Mouse (Mus musculus): ENCODE measurements around the gene Gstm6. TPM values are rescaled to one million over a fixed set of nuclear protein-coding genes. Genes with fewer than 3 reads are reported as not detected.
"Not testable (repeated sequence)": the region's sequence is repeated elsewhere in the genome, so short reads cannot be mapped to it uniquely, and the experiment has no call there.

Gene Gstm6
- polyA plus RNA-seq, 1 experiment from 2014 or later, result 11.7 TPM

- no peak overlapping the region for H3K27ac ChIP-seq (ENCODE audit: low read length)
- no peak overlapping the region for H3K4me2 ChIP-seq (ENCODE audit: low read length)
- ATAC-seq, result no peak
- WGBS, result 93% methylated on average over 3 of the region's 3 CpGs
- H3K36me3 ChIP-seq (ENCODE audit: control insufficient read depth, insufficient read depth), result no peaks in the 10 kb centered on the region
- no peak overlapping the region for H3K9ac ChIP-seq (replicated peaks; ENCODE audit: low read depth, low read length)
- no peaks in the 10 kb centered on the region for H3K9me3 ChIP-seq (ENCODE audit: control insufficient read depth, low read length)
- H3K4me1 ChIP-seq (replicated peaks; ENCODE audit: control insufficient read depth, insufficient read depth, low read length), result no peaks in the 10 kb centered on the region
- no peak overlapping the region for H3K4me3 ChIP-seq (replicated peaks; ENCODE audit: low read length)
- no peaks in the 10 kb centered on the region for H3K27me3 ChIP-seq (replicated peaks; ENCODE audit: control insufficient read depth, insufficient read depth, low read length)
Measured at GRCm38 (mm10) chr3:107972070-107972469, 28.5 kb upstream of the Gstm6 start.

- not testable (repeated sequence) for H3K9ac ChIP-seq (replicated peaks; ENCODE audit: low read depth, low read length); ATAC-seq; H3K4me2 ChIP-seq (ENCODE audit: low read length); H3K4me3 ChIP-seq (replicated peaks; ENCODE audit: low read length); H3K27ac ChIP-seq (ENCODE audit: low read length); H3K9me3 ChIP-seq (ENCODE audit: control insufficient read depth, low read length); H3K27me3 ChIP-seq (replicated peaks; ENCODE audit: control insufficient read depth, insufficient read depth, low read length); H3K36me3 ChIP-seq (ENCODE audit: control insufficient read depth, insufficient read depth); H3K4me1 ChIP-seq (replicated peaks; ENCODE audit: control insufficient read depth, insufficient read depth, low read length)
- WGBS, result 49% methylated on average over 3 of the region's 3 CpGs
Measured at GRCm38 (mm10) chr3:107971101-107971500, 27.6 kb upstream of the Gstm6 start.

- H3K4me1 ChIP-seq (replicated peaks; ENCODE audit: control insufficient read depth, insufficient read depth, low read length), result peaks cover 5% of the 10 kb centered on the region; the same call in 1 of the 2 replicates
- H3K36me3 ChIP-seq (ENCODE audit: control insufficient read depth, insufficient read depth), result no peaks in the 10 kb centered on the region
- WGBS, result 70% methylated on average over 13 of the region's 13 CpGs
- no peaks in the 10 kb centered on the region for H3K27me3 ChIP-seq (replicated peaks; ENCODE audit: control insufficient read depth, insufficient read depth, low read length)
- no peaks in the 10 kb centered on the region for H3K9me3 ChIP-seq (ENCODE audit: control insufficient read depth, low read length)
- no peak within 1 kb of the TSS for H3K9ac ChIP-seq (replicated peaks; ENCODE audit: low read depth, low read length)
- no peak for ATAC-seq
- no peak within 1 kb of the TSS for H3K27ac ChIP-seq (ENCODE audit: low read length)
- no peak within 1 kb of the TSS for H3K4me3 ChIP-seq (replicated peaks; ENCODE audit: low read length)
- no peak within 1 kb of the TSS for H3K4me2 ChIP-seq (ENCODE audit: low read length)
Measured at GRCm38 (mm10) chr3:107968724-107969395, 25.3 kb upstream of the Gstm6 start, which contains the start of gene Gstm3. Gene Gstm3, minus strand, starts transcription at chr3:107969283.

GRCm38 (mm10) chr3:107966631-107967030, 23.1 kb upstream of the Gstm6 start:
- no peaks in the 10 kb centered on the region for H3K9me3 ChIP-seq (ENCODE audit: control insufficient read depth, low read length)
- no peak for ATAC-seq
- WGBS, result 98% methylated on average over 5 of the region's 5 CpGs

GRCm38 (mm10) chr3:107965592-107965991, 22.0 kb upstream of the Gstm6 start:
- H3K27ac ChIP-seq (ENCODE audit: low read length), result no peak overlapping the region
- peaks cover 5% of the 10 kb centered on the region; the same call in 1 of the 2 replicates for H3K4me1 ChIP-seq (replicated peaks; ENCODE audit: control insufficient read depth, insufficient read depth, low read length)
- 59% methylated on average over 1 of the region's 1 CpGs for WGBS
- no peak overlapping the region for H3K4me2 ChIP-seq (ENCODE audit: low read length)
- no peak for ATAC-seq
- no peak overlapping the region for H3K9ac ChIP-seq (replicated peaks; ENCODE audit: low read depth, low read length)
- no peaks in the 10 kb centered on the region for H3K9me3 ChIP-seq (ENCODE audit: control insufficient read depth, low read length)
- no peaks in the 10 kb centered on the region for H3K36me3 ChIP-seq (ENCODE audit: control insufficient read depth, insufficient read depth)
- no peaks in the 10 kb centered on the region for H3K27me3 ChIP-seq (replicated peaks; ENCODE audit: control insufficient read depth, insufficient read depth, low read length)
- no peak overlapping the region for H3K4me3 ChIP-seq (replicated peaks; ENCODE audit: low read length)

More at GRCm38 (mm10) chr3:107966631-107967030, 23.1 kb upstream of the Gstm6 start:
- Histone ChIP-seq H3K27me3 (replicated peaks; ENCODE audit: control insufficient read depth, insufficient read depth, low read length) (no peaks in the 10 kb centered on the region), H3K9ac (replicated peaks; ENCODE audit: low read depth, low read length) (no peak overlapping the region), H3K4me1 (replicated peaks; ENCODE audit: control insufficient read depth, insufficient read depth, low read length) (peaks cover 5% of the 10 kb centered on the region; the same call in 1 of the 2 replicates), H3K36me3 (ENCODE audit: control insufficient read depth, insufficient read depth) (no peaks in the 10 kb centered on the region), H3K4me2 (ENCODE audit: low read length) (no peak overlapping the region), H3K27ac (ENCODE audit: low read length) (no peak overlapping the region), H3K4me3 (replicated peaks; ENCODE audit: low read length) (no peak overlapping the region)

GRCm38 (mm10) chr3:107964656-107965308, 21.2 kb upstream of the Gstm6 start:
- H3K9me3 ChIP-seq (ENCODE audit: control insufficient read depth, low read length), result no peaks in the 10 kb centered on the region
- WGBS, result 50% methylated on average over 5 of the region's 5 CpGs
- no peak for ATAC-seq

GRCm38 (mm10) chr3:107964026-107964425, 20.5 kb upstream of the Gstm6 start:
- H3K27me3 ChIP-seq (replicated peaks; ENCODE audit: control insufficient read depth, insufficient read depth, low read length), result no peaks in the 10 kb centered on the region
- WGBS, result 85% methylated on average over 4 of the region's 4 CpGs
- ATAC-seq, result no peak

More at GRCm38 (mm10) chr3:107964656-107965308, 21.2 kb upstream of the Gstm6 start:
- H3K27me3 ChIP-seq (replicated peaks; ENCODE audit: control insufficient read depth, insufficient read depth, low read length), result no peaks in the 10 kb centered on the region
- no peak overlapping the region for H3K4me3 ChIP-seq (replicated peaks; ENCODE audit: low read length)
- no peaks in the 10 kb centered on the region for H3K36me3 ChIP-seq (ENCODE audit: control insufficient read depth, insufficient read depth)
- peaks cover 5% of the 10 kb centered on the region; the same call in 1 of the 2 replicates for H3K4me1 ChIP-seq (replicated peaks; ENCODE audit: control insufficient read depth, insufficient read depth, low read length)
- H3K4me2 ChIP-seq (ENCODE audit: low read length), result no peak overlapping the region
- no peak overlapping the region for H3K27ac ChIP-seq (ENCODE audit: low read length)
- H3K9ac ChIP-seq (replicated peaks; ENCODE audit: low read depth, low read length), result no peak overlapping the region

GRCm38 (mm10) chr3:107955260-107955659, 11.7 kb upstream of the Gstm6 start:
- not testable (repeated sequence) for H3K27me3 ChIP-seq (replicated peaks; ENCODE audit: control insufficient read depth, insufficient read depth, low read length); H3K36me3 ChIP-seq (ENCODE audit: control insufficient read depth, insufficient read depth); H3K4me2 ChIP-seq (ENCODE audit: low read length); H3K4me1 ChIP-seq (replicated peaks; ENCODE audit: control insufficient read depth, insufficient read depth, low read length); ATAC-seq; H3K27ac ChIP-seq (ENCODE audit: low read length); H3K4me3 ChIP-seq (replicated peaks; ENCODE audit: low read length); H3K9me3 ChIP-seq (ENCODE audit: control insufficient read depth, low read length); H3K9ac ChIP-seq (replicated peaks; ENCODE audit: low read depth, low read length)
- 88% methylated on average over 9 of the region's 9 CpGs for WGBS

More at GRCm38 (mm10) chr3:107964026-107964425, 20.5 kb upstream of the Gstm6 start:
- Histone ChIP-seq H3K4me1 (replicated peaks; ENCODE audit: control insufficient read depth, insufficient read depth, low read length) (peaks cover 5% of the 10 kb centered on the region; the same call in 1 of the 2 replicates), H3K27ac (ENCODE audit: low read length) (no peak overlapping the region), H3K4me3 (replicated peaks; ENCODE audit: low read length) (no peak overlapping the region), H3K4me2 (ENCODE audit: low read length) (no peak overlapping the region), H3K36me3 (ENCODE audit: control insufficient read depth, insufficient read depth) (no peaks in the 10 kb centered on the region), H3K9me3 (ENCODE audit: control insufficient read depth, low read length) (no peaks in the 10 kb centered on the region), H3K9ac (replicated peaks; ENCODE audit: low read depth, low read length) (no peak overlapping the region)

GRCm38 (mm10) chr3:107953906-107954305, 10.4 kb upstream of the Gstm6 start:
- Histone ChIP-seq H3K9ac (replicated peaks; ENCODE audit: low read depth, low read length) (no peak overlapping the region), H3K4me1 (replicated peaks; ENCODE audit: control insufficient read depth, insufficient read depth, low read length) (peaks cover 7% of the 10 kb centered on the region), H3K27ac (ENCODE audit: low read length) (0 out of 2 replicates have a peak overlapping the region, but pooled peaks have one; percentile 28), H3K4me2 (ENCODE audit: low read length) (no peak overlapping the region), H3K9me3 (ENCODE audit: control insufficient read depth, low read length) (no peaks in the 10 kb centered on the region), H3K27me3 (replicated peaks; ENCODE audit: control insufficient read depth, insufficient read depth, low read length) (no peaks in the 10 kb centered on the region), H3K4me3 (replicated peaks; ENCODE audit: low read length) (no peak overlapping the region), H3K36me3 (ENCODE audit: control insufficient read depth, insufficient read depth) (no peaks in the 10 kb centered on the region)
- ATAC-seq, result 0 out of 2 replicates have a peak, but pooled peaks have one; percentile 18
- WGBS, result 86% methylated on average over 5 of the region's 5 CpGs
